Mouse (Mus musculus) midbrain, embryonic 11.5 days (tissue): ENCODE results near the gene Ms4a12. TPM values are rescaled to one million over a fixed set of nuclear protein-coding genes. Genes with fewer than 3 reads are reported as not detected.

Source experiments
- ATAC-seq: fragments of 200-750 bp; cut with Nextera tagmentation; 2 replicates; pipeline ENCODE4 v1.8.0; 2017; ENCODE audit warnings: moderate TSS enrichment, moderate library complexity; ENCODE audit not compliant: low FRiP score
- DNase-seq: peaks from one replicate; pipeline ENCODE4 v3.0.0; 2015; ENCODE audit warnings: low spot score; ENCODE audit errors: missing footprints
- H3K27ac ChIP-seq: fragments of 300-500 bp; sonication (generic); 2 replicates; pipeline ENCODE4 v1.5.1; 2014; ENCODE audit warnings: low read depth, low read length
- H3K27me3 ChIP-seq: fragments of 300-500 bp; sonication (generic); 2 replicates; pipeline ENCODE4 v1.6.1; 2014; ENCODE audit warnings: mild to moderate bottlenecking, low read length, moderate library complexity, mixed read lengths; ENCODE audit not compliant: control insufficient read depth, insufficient read depth
- H3K36me3 ChIP-seq: fragments of 300-500 bp; sonication (generic); 2 replicates; pipeline ENCODE4 v1.6.1; 2014; ENCODE audit warnings: mild to moderate bottlenecking, low read length, moderate library complexity, mixed read lengths; ENCODE audit not compliant: control insufficient read depth, insufficient read depth
- H3K4me1 ChIP-seq: fragments of 300-500 bp; sonication (generic); 2 replicates; pipeline ENCODE4 v1.6.1; 2014; ENCODE audit warnings: low read length; ENCODE audit not compliant: control insufficient read depth, insufficient read depth
- H3K4me2 ChIP-seq: fragments of 300-500 bp; sonication (generic); 2 replicates; pipeline ENCODE4 v1.6.1; 2014; ENCODE audit warnings: mild to moderate bottlenecking, moderate library complexity
- H3K4me3 ChIP-seq: fragments of 300-500 bp; sonication (generic); 2 replicates; pipeline ENCODE4 v1.5.1; 2014; ENCODE audit warnings: low read depth, low read length
- H3K9ac ChIP-seq: fragments of 300-500 bp; sonication (generic); 2 replicates; pipeline ENCODE4 v1.6.1; 2014; ENCODE audit warnings: low read length
- H3K9me3 ChIP-seq: fragments of 300-500 bp; sonication (generic); 2 replicates; pipeline ENCODE4 v1.6.1; 2016; ENCODE audit warnings: low read length; ENCODE audit not compliant: control insufficient read depth
- WGBS: fragments of 180-500 bp; shearing (Covaris S2); extraction: QIAGEN DNeasy Blood & Tissue Kit; methylation state at CpG from one replicate; pipeline ENCODE4 v1.1.7; 2014; 5-methylcytosine and 5-hydroxymethylcytosine counted together
- polyA plus RNA-seq: library from polyadenylated mRNA; unstranded; fragments of >200 nt; fragmentation: Nextera tagmentation; extraction: Ambion mirVana; gene quantifications from 2 replicates; pipeline ENCODE4 v1.2.1, GENCODE M21; 2014

Ms4a12 gene
- polyA plus RNA-seq, 1 experiment from 2014 or later, result not detected

GRCm38 (mm10) chr19:11244230-11244629, 12.0 kb upstream of the Ms4a12 start:
- H3K9me3 ChIP-seq, result no peaks in the 10 kb centered on the region
- no peak overlapping the region for H3K9ac ChIP-seq
- no peak overlapping the region for H3K27ac ChIP-seq
- H3K27me3 ChIP-seq, result no peaks in the 10 kb centered on the region
- H3K4me3 ChIP-seq, result no peak overlapping the region
- ATAC-seq (no peak), DNase-seq (no peak)
- H3K36me3 ChIP-seq, result no peaks in the 10 kb centered on the region
- H3K4me2 ChIP-seq, result no peak overlapping the region
- H3K4me1 ChIP-seq, result no peaks in the 10 kb centered on the region

GRCm38 (mm10) chr19:11242560-11242959, 10.3 kb upstream of the Ms4a12 start:
- 56% methylated on average over 5 of the region's 5 CpGs for WGBS

GRCm38 (mm10) chr19:11235820-11236219, 3.6 kb upstream of the Ms4a12 start:
- DNase-seq, result no peak
- H3K4me2 ChIP-seq, result no peak overlapping the region
- H3K4me1 ChIP-seq, result no peaks in the 10 kb centered on the region
- ATAC-seq, result no peak
- H3K9me3 ChIP-seq, result no peaks in the 10 kb centered on the region
- H3K36me3 ChIP-seq, result no peaks in the 10 kb centered on the region
- H3K27me3 ChIP-seq, result no peaks in the 10 kb centered on the region
- H3K9ac ChIP-seq, result no peak overlapping the region
- H3K27ac ChIP-seq, result no peak overlapping the region
- no peak overlapping the region for H3K4me3 ChIP-seq

More at GRCm38 (mm10) chr19:11242560-11242959, 10.3 kb upstream of the Ms4a12 start:
- H3K36me3 ChIP-seq, result no peaks in the 10 kb centered on the region
- no peak overlapping the region for H3K27ac ChIP-seq
- H3K4me2 ChIP-seq, result no peak overlapping the region
- H3K9me3 ChIP-seq, result no peaks in the 10 kb centered on the region
- H3K4me1 ChIP-seq, result no peaks in the 10 kb centered on the region
- DNase-seq (no peak), ATAC-seq (no peak)
- no peaks in the 10 kb centered on the region for H3K27me3 ChIP-seq
- no peak overlapping the region for H3K9ac ChIP-seq
- H3K4me3 ChIP-seq, result no peak overlapping the region

GRCm38 (mm10) chr19:11234921-11235735, 2.9 kb upstream of the Ms4a12 start:
- WGBS, result 76% methylated on average over 5 of the region's 5 CpGs
- no peak overlapping the region for H3K4me3 ChIP-seq

GRCm38 (mm10) chr19:11234244-11234643, 2.0 kb upstream of the Ms4a12 start:
- no peak overlapping the region for H3K27ac ChIP-seq
- H3K4me3 ChIP-seq, result no peak overlapping the region
- ATAC-seq, result no peak
- H3K9ac ChIP-seq, result no peak overlapping the region
- no peak overlapping the region for H3K4me2 ChIP-seq
- no peaks in the 10 kb centered on the region for H3K9me3 ChIP-seq
- H3K27me3 ChIP-seq, result no peaks in the 10 kb centered on the region
- no peaks in the 10 kb centered on the region for H3K36me3 ChIP-seq
- H3K4me1 ChIP-seq, result no peaks in the 10 kb centered on the region
- 87% methylated on average over 5 of the region's 5 CpGs for WGBS
- no peak for DNase-seq

More at GRCm38 (mm10) chr19:11234921-11235735, 2.9 kb upstream of the Ms4a12 start:
- H3K36me3 ChIP-seq, result no peaks in the 10 kb centered on the region
- H3K27ac ChIP-seq, result no peak overlapping the region
- H3K4me2 ChIP-seq, result no peak overlapping the region
- no peaks in the 10 kb centered on the region for H3K27me3 ChIP-seq
- DNase-seq, result no peak
- no peaks in the 10 kb centered on the region for H3K9me3 ChIP-seq
- no peak for ATAC-seq
- H3K9ac ChIP-seq, result no peak overlapping the region
- no peaks in the 10 kb centered on the region for H3K4me1 ChIP-seq

GRCm38 (mm10) chr19:11196546-11196945, 35.7 kb downstream of the Ms4a12 start, which contains the start of gene Ms4a13:
Gene Ms4a13 (minus strand): TSS chr19:11196737.
- Histone ChIP-seq H3K27ac (no peak within 1 kb of the TSS), H3K9me3 (no peaks in the 10 kb centered on the region), H3K4me3 (no peak within 1 kb of the TSS), H3K36me3 (no peaks in the 10 kb centered on the region), H3K9ac (no peak within 1 kb of the TSS), H3K27me3 (no peaks in the 10 kb centered on the region), H3K4me2 (no peak within 1 kb of the TSS), H3K4me1 (no peaks in the 10 kb centered on the region)
- ATAC-seq (peak; percentile 48; the same call in 1 of the 2 replicates), DNase-seq (no peak)
- WGBS, result 70% methylated on average over 12 of the region's 12 CpGs

GRCm38 (mm10) chr19:11192552-11192951, 39.7 kb downstream of the Ms4a12 start:
- no peak overlapping the region for H3K4me3 ChIP-seq
- H3K4me2 ChIP-seq, result no peak overlapping the region
- ATAC-seq (no peak), DNase-seq (no peak)
- no peak overlapping the region for H3K9ac ChIP-seq
- H3K27me3 ChIP-seq, result no peaks in the 10 kb centered on the region
- no peaks in the 10 kb centered on the region for H3K36me3 ChIP-seq
- H3K9me3 ChIP-seq, result no peaks in the 10 kb centered on the region
- 69% methylated on average over 1 of the region's 1 CpGs for WGBS
- H3K4me1 ChIP-seq, result no peaks in the 10 kb centered on the region
- H3K27ac ChIP-seq, result no peak overlapping the region

GRCm38 (mm10) chr19:11184121-11184520, 48.1 kb downstream of the Ms4a12 start:
- H3K27me3 ChIP-seq, result no peaks in the 10 kb centered on the region
- WGBS, result 17% methylated on average over 5 of the region's 5 CpGs
- no peak for DNase-seq
- no peaks in the 10 kb centered on the region for H3K36me3 ChIP-seq
- no peak overlapping the region for H3K9ac ChIP-seq
- no peaks in the 10 kb centered on the region for H3K4me1 ChIP-seq
- no peak overlapping the region for H3K4me3 ChIP-seq
- no peak overlapping the region for H3K4me2 ChIP-seq
- no peaks in the 10 kb centered on the region for H3K9me3 ChIP-seq
- ATAC-seq, result no peak
- H3K27ac ChIP-seq, result no peak overlapping the region

- no peak for ATAC-seq
- no peak overlapping the region for H3K9ac ChIP-seq
- H3K4me3 ChIP-seq, result no peak overlapping the region
- no peaks in the 10 kb centered on the region for H3K9me3 ChIP-seq
- 61% methylated on average over 2 of the region's 2 CpGs for WGBS
- no peak overlapping the region for H3K4me2 ChIP-seq
- H3K4me1 ChIP-seq, result no peaks in the 10 kb centered on the region
- H3K36me3 ChIP-seq, result no peaks in the 10 kb centered on the region
- H3K27ac ChIP-seq, result no peak overlapping the region
- H3K27me3 ChIP-seq, result no peaks in the 10 kb centered on the region
- DNase-seq, result no peak
Measured at GRCm38 (mm10) chr19:11177464-11177863, 54.8 kb downstream of the Ms4a12 start.
